Mouse (Mus musculus): Measurements from ENCODE around the gene Mgst3. TPM values are rescaled to one million over a fixed set of nuclear protein-coding genes. Genes with fewer than 3 reads are reported as not detected.

Mgst3 gene
- polyA plus RNA-seq (2017; shearing (Covaris generic)) = 3.8 TPM

DNA sequence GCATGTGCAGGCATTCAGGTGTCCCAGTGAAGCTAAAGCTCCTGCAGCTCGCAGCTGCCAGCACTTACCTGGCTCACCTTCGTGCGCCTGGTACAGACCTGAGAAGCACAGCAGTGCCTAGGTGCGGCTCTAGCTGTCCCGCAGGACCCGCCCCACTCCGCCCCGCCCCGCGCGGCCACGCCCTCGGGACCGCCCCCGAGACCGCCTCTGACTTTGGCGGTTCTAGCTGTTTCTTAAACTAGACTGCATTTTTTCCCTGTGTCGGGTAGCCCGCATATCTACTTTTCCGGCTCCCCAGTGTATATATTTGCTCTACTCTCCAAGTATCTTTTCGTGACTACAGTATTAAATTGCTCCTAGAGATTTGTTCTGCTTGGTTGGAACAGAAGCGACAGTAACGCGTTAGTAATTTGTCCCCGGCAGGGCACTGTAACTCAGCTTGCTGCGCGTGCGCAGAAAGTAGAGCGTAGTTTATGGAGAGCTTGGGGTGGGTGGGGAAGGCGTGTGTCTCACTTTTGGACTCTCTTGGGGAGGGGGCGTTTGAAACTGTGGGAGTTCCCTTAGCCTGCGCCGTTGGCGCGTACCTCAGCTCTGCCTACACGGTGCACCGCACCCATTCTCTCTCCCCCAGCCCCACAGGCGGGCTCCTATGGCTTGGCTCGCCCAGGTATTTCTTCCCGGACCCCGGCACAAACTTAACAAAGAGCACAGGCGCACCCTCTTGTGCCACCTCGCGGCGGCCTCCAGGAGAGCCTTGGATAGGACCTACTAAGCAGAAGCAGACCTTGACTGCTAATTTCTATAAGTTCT lies at the start of gene Mgst3:
TSS of gene Mgst3 (minus strand) at position 159 of the 810 bp plus-strand sequence.

DNA sequence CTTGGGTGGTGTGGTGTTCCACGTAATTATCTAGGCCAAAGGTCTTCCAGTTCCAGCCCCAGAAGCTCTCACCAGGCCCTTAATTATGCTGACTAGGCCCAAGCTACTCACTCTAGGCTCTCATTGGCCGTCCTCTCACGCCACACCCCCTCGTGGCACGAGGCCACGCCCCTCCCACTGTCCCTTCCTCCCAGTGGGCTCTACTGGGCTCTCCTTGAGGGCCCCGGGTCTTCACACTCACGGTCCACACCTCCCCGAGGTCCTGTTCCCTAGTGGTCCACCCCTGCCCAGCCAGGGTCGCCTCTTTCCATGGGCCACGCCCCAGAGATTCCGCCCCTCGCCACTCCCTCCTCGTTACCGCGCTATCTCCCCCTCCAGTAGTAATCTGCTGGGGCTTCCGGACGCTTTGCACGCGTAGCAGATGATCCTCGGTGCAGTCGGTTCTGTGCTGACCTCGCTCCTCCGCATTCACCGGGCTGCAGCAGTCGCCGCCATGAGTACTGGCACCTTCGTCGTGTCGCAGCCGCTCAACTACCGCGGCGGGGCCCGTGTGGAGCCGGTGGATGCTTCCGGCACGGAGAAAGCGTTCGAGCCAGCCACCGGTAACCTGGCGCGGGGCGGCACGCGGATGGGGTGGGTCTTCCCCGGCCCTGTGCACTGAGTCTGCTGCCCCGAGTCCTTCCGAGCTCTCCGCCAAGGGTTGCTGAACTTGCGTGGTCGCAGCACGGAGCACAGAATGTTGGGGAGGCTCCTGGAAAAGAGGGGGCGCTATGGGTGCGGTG lies 43.6 kb downstream of the Mgst3 start, which contains the start of gene Aldh9a1:
TSS of gene Aldh9a1 (plus strand) at position 177 of the 782 bp plus-strand sequence.

Other genes starting within 250 kb of the Mgst3 start
- gene Uck2, start 108.5 kb downstream of the Mgst3 start, polyA plus RNA-seq (2017; shearing (Covaris generic)) = 37.3 TPM
- 94.7 TPM for gene Tmco1, start 85.5 kb downstream of the Mgst3 start, polyA plus RNA-seq (2017; shearing (Covaris generic))
- 69.9 TPM for gene Aldh9a1, start 43.9 kb downstream of the Mgst3 start, polyA plus RNA-seq (2017; shearing (Covaris generic))
- not detected for gene Lrrc52, start 72.9 kb upstream of the Mgst3 start, polyA plus RNA-seq (2017; shearing (Covaris generic))
- gene Rxrg, start 204.5 kb upstream of the Mgst3 start, polyA plus RNA-seq (2017; shearing (Covaris generic)) = not detected